Mouse (Mus musculus) liver, adult 2 months (tissue): Measurements from ENCODE around the gene H2-M5.

Experiments
- CTCF ChIP-seq: fragments of 200-500 bp; IDR thresholded peaks from 2 replicates; pipeline ENCODE4 v1.5.1; 2011; ENCODE audit warnings: low read depth, low read length, control low read depth
- POLR2A ChIP-seq: fragments of 200-500 bp; IDR thresholded peaks from 2 replicates; pipeline ENCODE4 v1.6.1; 2011; ENCODE audit warnings: low read length, control low read depth; ENCODE audit not compliant: insufficient read depth; ENCODE audit errors: extremely low read depth

- TF ChIP-seq CTCF (no peak), POLR2A (no peak)
These were observed 18.9 kb downstream of the H2-M5 start for GRCm38 (mm10) chr17:36970316-36970890.
